Mouse (Mus musculus) heart, postnatal 14 days (tissue): ENCODE results near the gene Gpr182. TPM values are rescaled to one million over a fixed set of nuclear protein-coding genes. Genes with fewer than 3 reads are reported as not detected.

ENCODE experiments used
- DNase-seq, 2 experiments: peaks; one replicate each; pipeline ENCODE4 v3.0.0; 2021 to 2022
- intact Hi-C: fragments of 180-260 bp; cut with DNase I; formaldehyde crosslinking; loops from one replicate; pipeline ENCODE4 v1.15.1; 2025
- total RNA-seq, 2 experiments: library from RNA; stranded (reverse); gene quantifications; 2 replicates each; pipeline ENCODE4 v1.2.3; 2021

Gene Gpr182
- total RNA-seq, 2 experiments from 2014 or later: 3.4 to 4.6 TPM

DNA sequence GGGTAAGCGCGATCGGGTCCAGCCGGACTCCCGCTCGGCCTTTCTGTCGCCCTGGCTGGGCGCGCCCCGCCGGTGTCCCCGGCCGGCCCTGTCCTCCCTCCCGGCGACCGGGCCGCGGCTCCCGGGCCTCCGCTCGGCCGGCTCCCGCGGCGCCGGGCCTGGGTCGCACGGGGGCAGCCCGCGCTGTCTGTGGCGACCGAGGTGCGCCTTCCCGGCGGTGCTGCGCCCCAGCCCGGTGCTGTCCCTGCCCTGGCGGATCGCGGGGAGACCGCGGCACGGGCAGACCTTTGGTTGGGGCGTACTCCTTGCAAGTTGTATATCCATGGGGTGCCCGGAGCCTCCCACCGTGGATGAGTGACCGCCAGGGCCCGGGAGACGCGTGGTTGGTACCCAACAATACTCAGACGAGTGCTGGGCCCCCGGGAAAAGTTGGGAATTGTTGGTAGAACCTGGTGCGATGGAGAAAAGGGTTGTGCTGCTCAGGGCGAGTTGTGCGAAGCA lies 11.8 kb downstream of the Gpr182 start:
- no peak for DNase-seq
- intact Hi-C loops: loop anchor here (5.0 kb wide), 3 partner anchors 62 to 268 kb away; partner anchors contain the start of gene Hsd17b6

DNA sequence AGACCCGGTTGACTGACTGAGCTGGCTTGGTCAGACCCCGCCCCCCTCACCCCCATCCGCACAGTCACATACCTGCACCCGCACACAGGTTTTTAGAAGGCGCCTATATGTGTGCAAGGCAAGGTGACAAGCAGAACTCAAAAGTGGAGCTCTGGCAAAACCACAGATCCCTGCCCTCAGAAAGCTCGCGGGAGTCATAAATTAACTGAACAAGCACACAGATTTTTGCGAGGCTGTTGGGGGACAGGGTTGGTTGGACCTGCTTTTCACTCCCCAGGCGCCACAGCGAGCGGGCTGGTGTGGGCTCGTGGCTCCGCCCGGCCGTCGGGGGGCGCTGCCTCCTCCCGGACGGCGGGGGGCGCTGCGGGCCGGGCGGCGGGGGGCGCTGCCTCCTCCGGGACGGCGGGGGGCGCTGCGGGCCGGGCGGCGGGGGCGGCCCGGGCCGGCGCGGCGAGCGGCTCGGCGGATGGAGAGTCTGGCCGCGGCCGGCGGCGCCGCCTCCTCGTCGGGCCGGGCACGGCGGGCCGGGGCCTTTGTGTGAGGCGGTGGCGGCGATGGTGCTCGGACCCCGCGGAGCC lies 12.4 kb downstream of the Gpr182 start, which contains the start of gene Zbtb39:
Gene Zbtb39, plus strand, starts transcription at position 456 of the 578 bp plus-strand sequence.
- intact Hi-C loops: loop anchor here (5.0 kb wide), 3 partner anchors 62 to 268 kb away; partner anchors contain the start of gene Hsd17b6
- peak; percentile 92 to 94 for DNase-seq

DNA sequence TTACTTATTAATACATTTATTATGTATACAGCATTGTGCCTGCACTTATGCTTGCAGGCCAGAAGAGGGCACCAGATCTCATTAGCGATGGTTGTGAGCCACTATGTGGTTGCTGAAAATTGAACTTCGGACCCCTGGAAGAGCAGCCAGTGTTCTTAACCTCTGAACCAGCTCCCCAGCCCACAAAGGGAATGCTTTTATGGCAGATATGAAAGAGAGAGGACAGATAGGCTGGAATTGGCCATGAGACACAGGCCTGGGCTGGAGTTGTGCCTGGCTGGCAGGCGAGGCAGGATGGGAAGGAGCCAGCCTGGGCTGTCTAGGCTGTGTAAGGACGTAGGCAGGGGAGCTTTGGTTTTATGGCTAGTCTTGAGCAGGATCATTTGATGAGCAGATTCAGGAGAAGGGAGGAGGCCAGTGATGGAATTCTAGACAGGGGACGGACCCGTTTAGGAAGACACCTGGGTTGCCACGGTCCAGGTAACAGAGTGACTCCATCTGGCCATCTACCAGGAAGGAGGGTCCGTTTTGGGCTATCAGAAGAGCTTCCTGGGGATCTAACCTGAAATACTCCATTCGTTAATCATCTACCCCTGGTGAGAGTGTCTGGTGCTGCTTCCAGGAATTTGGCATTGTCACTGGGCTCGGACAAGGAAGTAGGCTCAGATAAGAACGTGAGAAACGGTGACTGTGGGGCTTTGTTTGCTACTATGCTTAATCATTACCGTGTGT lies 13.2 kb downstream of the Gpr182 start:
- peak; percentile 58 to 68 for DNase-seq
- intact Hi-C loops: loop anchor here (1.0 to 5.0 kb wide), 4 partner anchors 61 to 269 kb away; partner anchors contain the start of gene Hsd17b6

DNA sequence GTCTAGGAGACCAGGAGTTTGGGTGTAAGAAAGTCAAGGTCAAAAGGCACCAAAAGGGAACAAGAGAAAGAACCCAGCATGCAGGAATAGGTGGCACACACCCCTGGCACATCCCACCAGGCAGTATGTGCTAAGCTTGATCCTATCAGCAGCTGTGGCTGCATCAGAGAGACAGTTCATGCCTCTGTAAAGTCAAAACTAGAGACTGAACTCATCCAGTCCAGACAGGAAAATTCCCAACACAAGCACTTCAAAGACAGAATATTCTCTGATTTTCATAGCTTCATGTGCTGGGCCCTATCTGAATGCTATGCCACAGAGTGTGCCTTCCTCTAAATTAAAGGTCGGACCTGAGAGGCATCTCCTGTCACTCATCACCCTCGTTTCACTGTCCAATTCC lies 14.0 kb downstream of the Gpr182 start:
- no peak for DNase-seq
- intact Hi-C loops: loop anchor here (1.0 to 5.0 kb wide), 5 partner anchors 43 to 270 kb away; partner anchors contain the start of genes Hsd17b6 and Stat6

DNA sequence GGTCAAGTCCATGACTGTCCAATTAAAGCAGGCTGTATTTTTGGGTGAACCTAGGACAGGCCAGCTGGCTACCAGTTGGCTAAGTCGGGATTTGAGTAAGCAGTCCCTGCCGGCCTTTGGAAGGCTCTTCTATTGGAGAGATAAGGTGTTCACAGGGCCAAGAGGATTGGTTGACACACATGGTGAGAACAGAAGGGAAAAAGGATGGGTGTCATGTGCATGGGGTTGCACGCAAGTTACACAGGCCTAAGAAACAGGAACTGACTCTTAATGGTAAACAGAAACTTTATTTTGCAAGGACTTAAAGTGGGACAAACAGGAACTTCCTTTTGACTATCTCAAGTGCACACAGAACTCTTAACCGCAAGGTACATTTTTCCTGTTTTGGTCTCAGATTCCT lies 14.6 kb downstream of the Gpr182 start:
- DNase-seq: no peak
- intact Hi-C loops: loop anchor here (1.0 to 5.0 kb wide), 5 partner anchors 42 to 270 kb away; partner anchors contain the start of genes Hsd17b6 and Stat6

DNA sequence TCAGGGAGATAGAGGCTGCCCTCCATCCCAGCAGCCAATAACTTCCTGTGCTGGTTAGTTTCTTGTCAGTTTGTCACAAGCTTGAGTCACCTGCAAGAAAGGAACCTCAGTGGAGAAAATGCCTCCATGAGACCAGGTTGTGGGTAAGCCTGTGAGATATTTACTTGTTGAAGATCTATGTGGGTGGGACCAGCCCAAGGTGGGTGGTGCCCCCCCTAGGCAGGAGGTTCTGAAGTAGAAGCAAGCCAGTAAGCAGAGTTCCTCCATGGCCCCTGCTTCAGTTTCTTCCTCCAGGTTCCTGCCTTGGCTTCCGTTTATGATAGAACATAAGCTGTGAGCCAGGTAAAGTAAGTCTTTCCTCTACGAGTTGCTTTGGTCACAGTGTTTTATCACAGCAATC lies 15.3 kb downstream of the Gpr182 start:
- no peak for DNase-seq
- intact Hi-C loops: loop anchor here (2.0 to 5.0 kb wide), 4 partner anchors 41 to 271 kb away; partner anchors contain the start of gene Hsd17b6

DNA sequence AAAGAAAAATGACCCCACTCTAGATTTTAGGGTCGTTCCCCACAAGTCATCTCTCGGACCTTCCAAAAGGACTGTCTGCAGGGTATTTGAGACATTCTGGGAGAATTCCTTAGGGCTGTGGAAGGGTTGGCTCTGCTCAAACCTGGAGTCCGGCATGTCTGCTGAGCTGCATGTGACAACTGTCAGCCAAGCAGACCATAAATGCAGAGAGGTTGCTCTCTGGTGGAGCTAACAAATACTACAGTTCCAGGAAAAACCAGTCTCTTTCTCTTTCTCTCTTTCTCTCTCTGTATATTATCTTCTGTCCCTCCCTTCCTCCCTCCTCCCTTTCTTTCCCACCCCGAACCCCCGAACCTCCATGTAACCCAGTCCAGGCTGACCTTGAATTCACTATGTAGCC lies 17.1 kb downstream of the Gpr182 start:
- DNase-seq: peak in 1 of 2 experiments; percentile 29
- intact Hi-C loops: loop anchor here (1.0 kb wide), 1 partner anchor 93 kb away; no protein-coding TSS in a partner anchor

DNA sequence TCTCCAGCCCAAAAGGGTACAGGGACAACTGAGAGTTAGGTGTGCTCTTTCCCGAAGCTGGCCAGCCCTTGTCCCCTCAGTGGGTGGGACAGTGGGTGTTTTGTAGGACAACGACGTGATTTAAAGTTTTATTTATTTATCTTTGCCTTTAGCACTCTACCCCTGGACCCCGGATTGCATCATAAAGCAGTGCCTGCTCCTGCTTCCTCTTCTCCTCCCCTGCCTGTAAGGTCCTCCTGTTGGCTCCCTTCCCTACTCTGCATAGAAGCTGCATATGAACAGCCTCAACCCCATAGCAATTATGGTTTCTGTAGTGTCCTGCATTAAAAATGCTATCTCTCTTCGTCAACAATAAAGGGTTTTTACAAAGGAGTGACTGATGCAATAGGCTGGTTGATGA lies 20.1 kb downstream of the Gpr182 start:
- no peak for DNase-seq
- intact Hi-C loops: no loop called here

DNA sequence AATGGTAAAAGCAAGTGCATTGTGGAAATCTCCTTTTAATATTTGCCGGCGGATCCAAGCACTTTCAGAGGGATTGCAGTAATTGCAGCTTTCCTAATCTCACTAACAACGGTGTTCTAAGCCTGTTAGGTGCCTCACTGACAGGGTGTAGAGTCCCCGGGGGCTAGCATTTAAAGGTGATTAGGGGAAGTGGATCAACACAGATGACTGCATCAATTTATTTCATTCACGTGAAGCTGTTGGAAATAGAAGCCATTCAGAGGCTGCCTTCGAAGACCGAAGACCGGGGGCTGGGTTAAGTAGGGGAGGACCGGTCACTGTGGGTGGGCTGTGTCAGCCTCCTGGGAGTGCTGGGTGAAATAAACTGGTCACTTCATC lies 20.6 kb downstream of the Gpr182 start:
- intact Hi-C loops: no loop called here
- DNase-seq: no peak

DNA sequence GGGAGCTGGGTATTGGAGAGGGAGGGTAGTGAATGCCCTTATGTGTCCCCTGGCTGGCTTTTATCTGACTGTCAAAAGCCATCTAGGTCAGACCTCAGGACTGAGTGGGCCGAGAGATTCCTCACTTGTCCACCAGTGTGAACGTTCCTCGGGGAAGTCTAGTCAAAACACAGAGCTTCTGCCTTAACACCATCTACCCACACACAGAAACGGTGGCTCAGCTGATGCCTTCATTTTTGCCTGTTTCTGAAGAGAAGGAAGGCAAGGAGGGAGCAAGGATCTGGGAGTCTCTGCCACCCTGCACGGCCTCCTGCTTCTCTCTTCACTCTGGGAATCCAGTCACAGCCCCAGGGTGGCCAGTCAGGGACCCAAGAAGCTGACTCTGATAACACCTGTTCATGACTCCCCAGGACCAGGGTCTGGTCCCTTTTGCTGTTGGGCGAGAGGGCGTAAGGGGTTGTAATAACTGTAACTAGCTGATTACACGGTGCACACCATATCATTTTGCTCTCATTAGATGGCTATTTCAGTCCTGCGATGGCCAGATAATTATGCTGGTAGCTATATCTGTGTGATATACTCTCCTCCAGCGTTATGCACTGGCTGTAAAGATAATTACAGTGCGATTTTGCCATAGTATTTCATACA lies 21.1 kb downstream of the Gpr182 start:
- DNase-seq: no peak
- intact Hi-C loops: no loop called here

DNA sequence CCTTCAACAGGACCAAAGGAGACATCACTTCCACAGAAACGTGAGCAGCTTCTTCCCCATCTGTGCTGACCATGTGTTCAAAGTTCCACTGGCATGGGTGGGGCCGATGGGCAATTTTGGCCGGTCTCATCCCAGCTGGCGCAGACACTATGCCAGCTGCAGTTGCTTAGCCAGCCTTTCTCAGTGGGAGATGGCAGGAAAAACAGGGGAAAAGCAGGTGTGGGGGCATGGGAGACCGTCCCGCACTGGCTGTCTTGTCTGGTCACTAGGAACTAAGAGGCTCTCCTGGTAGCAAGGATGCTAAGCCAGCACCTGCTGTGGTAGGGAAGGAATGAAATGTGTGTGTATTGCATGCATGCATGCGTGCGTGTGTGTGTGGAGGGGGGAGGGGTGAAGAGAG lies 23.1 kb downstream of the Gpr182 start:
- no peak for DNase-seq
- intact Hi-C loops: no loop called here

DNA sequence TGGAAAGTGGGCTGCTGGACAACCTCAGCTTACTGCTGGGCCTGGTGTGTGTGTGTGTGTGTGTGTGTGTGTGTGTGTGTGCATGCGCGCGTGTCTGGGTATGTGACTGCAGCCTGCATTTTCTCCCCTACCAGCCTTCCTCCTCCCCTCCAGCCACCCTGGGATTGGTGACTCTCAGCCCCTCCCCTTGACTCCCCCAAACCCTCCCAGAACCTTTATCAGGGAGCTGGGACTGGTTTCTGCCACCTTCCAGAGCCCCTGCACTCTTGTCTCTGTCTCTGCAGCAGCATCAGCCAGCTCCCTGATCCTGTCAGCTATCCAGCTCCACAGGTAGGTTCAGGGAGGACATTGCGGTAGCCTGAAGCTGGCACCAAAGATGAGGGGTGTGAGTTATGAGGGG lies 26.4 kb downstream of the Gpr182 start:
- no peak for DNase-seq
- intact Hi-C loops: no loop called here

DNA sequence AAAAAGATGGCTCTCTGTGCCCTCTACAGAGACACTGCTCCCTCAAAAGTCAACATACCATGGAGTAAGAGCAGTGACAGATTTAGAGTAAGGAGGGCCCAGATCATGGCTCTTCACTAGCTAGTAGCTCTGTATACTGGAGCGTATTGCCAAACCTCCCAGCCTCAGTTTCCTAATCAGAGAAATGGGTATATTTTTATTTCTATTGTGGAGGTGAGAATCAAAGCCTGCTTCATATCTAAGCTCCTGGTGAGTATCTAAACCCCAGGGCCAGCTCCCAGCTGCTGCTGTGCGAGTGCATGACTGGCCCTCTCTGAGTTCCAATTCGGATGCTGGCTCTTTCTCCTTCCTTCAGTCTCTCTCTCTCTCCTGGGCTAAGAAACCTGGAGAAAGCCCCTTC lies 27.4 kb downstream of the Gpr182 start, which contains the start of gene Tac2:
Gene Tac2, plus strand, starts transcription at position 301 of the 400 bp plus-strand sequence.
- DNase-seq: no peak
- intact Hi-C loops: no loop called here

DNA sequence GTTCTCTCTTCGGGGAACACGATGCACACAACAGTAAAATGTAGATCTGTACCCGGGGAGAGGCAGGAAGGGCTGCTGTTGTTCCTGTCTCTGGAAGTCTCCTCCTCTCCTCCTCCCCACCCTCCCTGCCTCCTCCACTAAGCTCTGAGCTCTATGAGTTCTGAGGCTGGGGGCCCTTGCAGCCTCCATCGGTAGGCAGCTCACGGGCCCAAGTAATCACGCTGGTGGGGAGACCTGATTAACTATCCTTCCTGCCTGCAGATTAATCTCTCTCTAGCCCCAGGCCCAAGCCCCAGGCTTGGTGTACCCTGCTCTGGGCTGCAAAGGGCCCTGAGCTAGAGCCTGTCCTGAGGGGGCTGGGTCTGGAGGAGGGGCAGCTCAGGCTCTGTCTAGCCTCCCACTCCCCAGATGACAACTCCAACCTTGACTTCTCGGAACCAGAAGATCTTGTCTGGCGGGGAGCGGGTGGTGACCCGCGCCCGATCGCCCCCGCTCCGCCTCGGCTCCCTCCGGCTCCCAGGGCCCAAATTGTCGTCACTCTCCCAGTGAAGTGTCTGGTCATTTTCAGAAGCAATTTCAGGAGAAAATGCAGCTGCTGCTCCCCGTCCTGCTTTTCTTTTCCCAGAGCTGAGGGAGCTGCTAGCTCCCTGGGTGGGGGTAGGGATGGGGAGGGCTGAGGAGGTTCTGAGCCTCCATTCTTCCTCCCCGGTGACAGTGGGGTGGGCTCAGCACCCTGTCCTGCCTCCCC lies 29.7 kb downstream of the Gpr182 start:
- peak; percentile 19 to 37 for DNase-seq

DNA sequence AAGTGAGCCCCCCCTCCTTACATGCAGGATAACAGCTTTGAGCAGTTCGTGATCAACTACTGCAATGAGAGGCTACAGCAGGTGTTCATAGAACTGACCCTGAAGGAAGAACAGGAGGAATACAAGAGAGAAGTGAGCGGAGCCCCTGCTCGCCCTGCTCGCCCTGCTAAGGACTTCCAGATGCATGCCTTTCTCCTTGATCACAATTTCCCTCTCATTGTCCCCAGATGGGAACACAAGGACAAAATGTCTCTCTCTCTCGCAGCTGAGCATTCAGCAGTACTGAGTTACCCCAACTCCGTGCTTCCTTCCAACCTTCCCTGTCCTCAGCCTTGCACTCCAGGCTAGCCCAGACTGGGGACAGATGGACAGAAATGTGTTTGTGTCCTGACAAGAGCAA lies 38.8 kb downstream of the Gpr182 start:
- no peak for DNase-seq
- intact Hi-C loops: no loop called here

More for the DNA sequence above, 29.7 kb downstream of the Gpr182 start:
- intact Hi-C loops: no loop called here

DNA sequence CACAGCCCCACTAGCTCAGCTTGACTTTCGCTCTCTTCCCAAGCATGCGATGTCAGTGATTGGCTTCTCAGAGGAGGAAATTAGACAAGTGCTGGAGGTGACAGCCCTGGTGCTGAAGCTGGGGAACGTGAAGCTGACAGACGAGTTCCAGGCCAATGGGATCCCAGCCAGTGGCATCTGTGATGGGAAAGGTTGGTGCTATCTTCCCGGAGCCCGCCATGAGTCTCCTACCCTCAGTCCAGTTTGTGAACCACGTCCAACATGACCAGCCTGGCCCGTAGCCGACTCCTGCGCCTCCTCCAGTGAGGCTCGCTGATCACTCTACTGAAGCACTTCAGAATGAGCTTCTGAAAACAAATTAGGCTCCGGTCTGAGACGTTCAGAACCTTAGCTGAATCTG lies 41.2 kb downstream of the Gpr182 start:
- intact Hi-C loops: no loop called here
- DNase-seq: no peak

DNA sequence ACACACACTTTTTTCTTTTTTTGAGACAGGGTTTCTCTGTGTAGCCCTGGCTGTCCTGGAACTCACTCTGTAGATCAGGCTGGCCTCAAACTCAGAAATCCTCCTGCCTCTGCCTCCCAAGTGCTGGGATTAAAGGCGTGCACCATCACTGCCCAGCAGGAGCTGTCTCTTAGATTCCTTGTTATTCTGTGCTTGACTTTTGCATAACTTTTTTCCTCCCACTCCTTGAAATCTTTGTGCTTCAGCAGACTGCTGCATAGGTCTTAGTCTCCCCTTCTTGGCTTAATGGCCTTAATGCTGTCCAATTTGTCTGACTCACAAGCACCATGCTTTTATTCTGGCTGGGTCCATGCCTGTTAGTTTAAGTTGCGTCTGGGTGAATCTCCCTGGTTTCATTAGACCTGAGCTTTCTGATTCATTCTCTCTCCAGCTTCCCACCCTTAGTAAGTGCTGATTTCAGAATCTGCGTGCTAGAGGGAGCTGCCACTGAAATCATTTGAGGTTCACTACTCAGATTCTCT lies 42.6 kb downstream of the Gpr182 start:
- no peak for DNase-seq
- intact Hi-C loops: no loop called here

DNA sequence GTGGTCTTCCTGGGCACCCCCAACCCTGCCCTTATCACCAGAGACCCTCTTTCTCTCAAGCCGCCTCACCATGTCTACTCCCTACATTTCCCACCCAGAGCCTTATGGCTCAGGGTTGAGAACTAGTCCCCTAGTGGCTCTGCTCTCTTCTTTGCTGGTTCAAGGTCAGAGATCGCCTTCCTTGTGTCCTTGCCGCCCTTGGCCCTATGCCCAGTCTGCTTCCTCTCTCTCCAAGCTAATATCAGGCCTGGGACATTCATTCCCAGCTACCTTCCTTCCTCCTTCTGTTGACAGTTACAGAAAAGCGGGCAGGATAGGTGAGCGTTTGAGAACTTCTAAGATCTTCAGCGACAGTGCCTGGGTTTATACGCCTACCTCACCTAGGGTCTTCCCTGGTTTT lies 43.8 kb downstream of the Gpr182 start:
- intact Hi-C loops: no loop called here
- peak; percentile 58 to 62 for DNase-seq

DNA sequence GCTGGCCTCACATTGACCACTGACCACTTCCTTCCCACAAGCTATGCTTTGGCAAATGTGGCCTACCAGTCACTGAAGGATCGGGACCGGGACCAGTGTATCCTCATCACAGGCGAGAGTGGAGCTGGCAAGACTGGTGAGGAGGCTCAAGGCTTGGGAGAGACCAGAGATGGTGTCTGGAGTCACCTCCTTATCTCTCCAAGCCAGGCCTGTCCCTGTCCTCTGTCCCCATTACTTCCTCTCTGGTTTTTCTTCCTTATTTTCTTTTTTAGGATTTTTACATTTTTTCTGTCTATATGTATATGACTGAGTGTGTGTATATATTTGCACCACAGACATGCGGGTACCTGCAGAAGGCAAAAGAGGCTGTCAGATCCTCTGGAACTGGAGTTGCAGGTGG lies 45.7 kb downstream of the Gpr182 start:
- DNase-seq: no peak
- intact Hi-C loops: no loop called here

DNA sequence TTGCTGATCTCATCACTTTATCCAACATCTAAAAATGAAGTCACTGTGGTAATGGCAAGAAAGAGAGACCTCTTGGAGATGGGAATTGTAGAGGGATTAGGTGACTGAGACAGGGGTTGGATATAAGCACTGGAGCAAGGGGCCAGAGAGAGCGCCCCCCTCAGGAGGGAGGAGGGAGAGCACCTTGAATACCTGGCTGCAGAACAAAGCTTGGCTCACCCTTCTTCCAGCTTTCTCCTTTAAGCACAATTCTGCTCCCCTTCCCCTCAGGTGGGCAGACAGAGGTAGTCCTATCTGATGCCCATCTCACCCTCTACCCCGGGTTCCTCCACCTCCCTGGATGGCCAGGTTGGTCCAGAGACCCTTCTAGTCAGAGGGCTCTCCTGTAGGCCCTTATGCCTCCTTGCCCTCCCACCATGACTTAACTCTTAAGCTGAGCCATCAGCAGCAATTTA lies 46.7 kb downstream of the Gpr182 start, which contains the start of gene Myo1a:
Gene Myo1a, plus strand, starts transcription at position 405 of the 455 bp plus-strand sequence.
- intact Hi-C loops: no loop called here
- no peak for DNase-seq
